Mouse (Mus musculus): ENCODE measurements around the gene Ocln.

DNA sequence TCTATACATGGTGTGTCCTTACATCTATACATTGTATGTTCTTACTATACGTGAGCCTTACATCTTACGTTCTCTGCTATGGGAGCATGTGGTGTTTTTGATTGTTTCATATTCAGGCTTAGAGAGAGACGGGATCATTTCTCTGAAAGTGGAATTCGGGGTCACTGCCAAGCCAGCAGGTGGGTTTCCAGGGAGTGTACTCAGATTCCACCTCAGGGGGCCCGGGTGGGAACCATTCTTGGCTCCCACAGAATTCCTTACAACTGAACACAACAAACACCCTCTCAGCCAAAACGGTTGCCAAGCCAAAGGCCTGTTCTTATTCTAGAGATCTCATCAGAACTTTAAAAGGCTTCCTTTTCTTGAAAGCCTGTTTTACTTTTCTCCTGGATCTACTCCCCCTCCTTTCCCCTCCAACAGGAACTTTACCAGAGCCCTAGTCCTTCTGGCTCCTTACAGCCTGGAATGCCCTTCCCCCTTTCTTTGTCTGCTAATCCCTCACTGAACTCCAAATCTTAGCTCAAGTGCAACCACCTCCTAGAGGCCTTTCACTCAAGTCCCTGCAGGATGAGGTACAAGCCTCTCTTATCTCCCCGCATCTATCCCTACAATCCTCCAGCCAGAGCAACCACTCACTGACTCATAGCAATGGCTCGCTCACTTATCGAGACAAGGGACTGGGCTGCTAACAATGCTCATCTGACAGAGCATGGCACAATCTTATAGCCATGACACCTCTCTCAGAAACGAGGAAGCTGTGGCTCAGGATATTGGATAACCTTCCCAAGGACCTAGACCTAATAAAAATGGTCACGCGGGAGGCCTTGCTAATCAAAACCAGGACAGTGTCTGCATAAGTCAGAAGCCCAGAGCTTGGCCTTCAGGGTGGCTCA lies 36.1 kb downstream of the Ocln start:
- TF ChIP-seq POLR2A (IDR thresholded peaks at IDR 0.05; ENCODE audit: borderline replicate concordance, extremely low read depth, low read depth, low read length) (no peak), CTCF (IDR thresholded peaks at IDR 0.05; ENCODE audit: insufficient read depth, low read length) (no peak)

Data from lung, adult 2 months (tissue).